Mouse (Mus musculus) kidney, adult 11 months (tissue): Measurements from ENCODE around the gene B3galnt2.
"Not testable (repeated sequence)": the region's sequence is repeated elsewhere in the genome, so short reads cannot be mapped to it uniquely, and the experiment has no call there.

Experiments
- DNase-seq: peaks from one replicate; pipeline ENCODE4 v3.0.0; 2022

Gene B3galnt2

DNA sequence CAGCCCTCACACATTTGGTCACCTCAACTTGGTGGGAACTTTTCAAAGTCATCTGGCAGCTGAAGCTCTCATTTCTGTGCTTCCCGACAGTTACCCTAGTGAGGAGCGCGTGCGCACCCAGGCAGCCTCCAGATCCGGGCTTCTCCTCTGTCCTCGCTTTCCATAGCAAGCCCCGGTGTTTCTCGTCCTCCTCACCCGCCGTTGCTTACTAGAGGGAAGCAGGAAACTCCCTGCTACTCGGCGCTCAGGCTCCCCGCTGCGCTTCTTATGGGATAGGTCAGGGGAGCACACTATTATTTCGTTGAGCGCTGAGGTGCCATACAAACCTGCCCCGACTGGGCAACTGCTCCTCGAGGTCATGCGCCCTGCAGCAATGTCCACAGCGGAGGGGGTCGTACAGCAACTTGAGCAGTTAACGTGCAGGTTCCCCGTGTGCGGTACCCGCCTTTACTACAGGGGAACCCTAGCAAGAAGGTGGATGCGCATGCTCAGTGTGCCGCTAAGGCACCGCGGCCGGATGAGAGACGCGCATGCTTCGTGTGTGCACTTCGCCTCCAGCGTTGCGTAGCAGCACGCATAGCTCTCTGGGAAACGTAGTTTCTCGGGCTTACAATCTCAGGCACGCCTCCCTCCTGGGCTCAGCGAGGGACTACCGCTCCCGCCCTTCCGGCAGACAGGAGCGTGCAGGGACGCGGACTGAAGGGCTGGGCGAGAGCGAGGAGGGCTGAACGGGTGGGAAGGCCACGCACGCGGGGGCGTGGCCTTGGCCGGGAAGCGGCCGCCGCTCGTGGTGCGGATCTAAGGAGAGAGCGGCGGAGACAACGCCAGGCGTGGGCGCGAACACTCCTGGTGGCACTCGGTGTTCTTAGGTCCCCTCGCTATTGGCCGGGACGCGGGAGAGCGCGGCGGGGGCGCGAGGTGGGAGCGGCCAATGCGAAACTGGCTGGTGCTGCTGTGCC, at the start of gene B3galnt2:
B3galnt2 (plus strand) TSS at position 596 of the 959 bp plus-strand sequence.
- DNase-seq = peak; percentile 99

DNA sequence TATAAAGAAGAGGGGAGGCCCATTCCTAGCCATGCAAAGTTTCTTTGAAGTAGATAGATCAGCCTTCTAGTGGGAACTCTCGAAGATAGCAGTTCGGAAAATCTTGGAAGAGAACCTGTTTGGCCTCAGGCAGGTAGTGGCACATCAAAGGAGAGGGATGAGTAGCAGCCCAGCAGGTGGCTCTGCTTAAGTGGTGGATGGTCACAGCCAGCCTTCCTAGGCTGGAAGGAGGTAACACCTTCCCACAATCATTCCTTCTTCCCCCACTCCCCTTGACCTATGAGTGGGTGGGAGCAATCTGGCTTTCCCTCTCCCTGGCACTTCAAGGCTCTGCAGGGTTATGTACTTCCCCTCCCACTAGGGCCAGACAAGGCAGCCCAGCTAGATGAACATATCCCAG, 42.9 kb upstream of the B3galnt2 start:
- DNase-seq = no peak

DNA sequence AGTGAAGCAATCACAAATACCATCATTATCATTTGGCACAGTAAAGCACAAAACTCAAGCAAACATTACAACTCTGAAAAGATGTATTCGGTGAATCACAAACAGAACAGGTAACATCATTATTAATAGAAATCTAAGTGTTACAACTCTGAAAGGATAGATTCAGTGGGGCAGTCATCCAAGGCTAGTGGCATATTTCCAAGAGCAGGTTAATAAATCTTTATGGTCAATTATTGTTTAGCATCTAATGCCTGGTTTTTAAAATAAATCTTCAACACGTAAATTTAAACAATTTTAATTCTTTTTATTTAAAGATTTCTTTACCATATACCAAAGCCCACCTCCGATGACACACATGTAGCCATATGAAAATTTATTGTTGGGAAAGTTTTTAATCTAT, 34.9 kb upstream of the B3galnt2 start:
- DNase-seq = no peak

DNA sequence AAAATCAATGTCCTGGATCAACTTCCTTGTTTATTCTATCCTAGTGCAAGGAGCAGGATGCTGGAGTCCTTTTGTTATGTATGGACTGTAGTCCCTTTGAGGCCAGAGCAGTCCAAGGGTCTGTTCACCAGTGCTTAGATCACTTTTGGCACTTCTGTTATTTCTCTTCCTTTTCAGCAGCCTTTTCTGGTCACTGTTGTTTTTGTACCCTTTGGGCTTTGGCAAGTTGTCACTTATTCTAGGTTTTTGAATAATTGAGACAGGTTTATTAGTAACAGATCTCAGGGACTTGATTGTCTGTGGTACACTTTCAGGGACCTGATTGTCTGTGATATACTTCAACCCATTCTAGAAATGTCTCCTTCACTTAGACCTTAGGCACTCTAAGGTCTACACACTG, 31.7 kb upstream of the B3galnt2 start:
- DNase-seq = no peak

DNA sequence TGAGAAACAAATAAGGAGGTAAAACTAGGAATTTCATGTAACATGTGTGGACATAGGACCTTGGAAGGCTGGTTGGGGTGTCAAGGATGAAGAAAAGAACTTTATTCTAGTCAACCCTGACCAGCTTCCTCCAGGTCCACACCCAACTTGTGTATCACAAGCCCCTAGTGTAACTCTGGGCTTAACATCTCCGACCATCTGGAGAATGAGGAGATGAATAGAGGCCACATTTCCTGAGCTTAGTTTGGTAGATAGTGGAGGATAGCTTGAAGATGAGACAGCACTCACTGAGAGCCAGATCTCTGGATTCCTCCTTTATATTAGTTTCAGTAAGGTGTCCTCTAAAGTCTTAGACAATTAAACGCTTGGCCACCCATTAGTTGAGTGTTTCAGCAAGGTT, 24.3 kb upstream of the B3galnt2 start:
- no peak for DNase-seq

DNA sequence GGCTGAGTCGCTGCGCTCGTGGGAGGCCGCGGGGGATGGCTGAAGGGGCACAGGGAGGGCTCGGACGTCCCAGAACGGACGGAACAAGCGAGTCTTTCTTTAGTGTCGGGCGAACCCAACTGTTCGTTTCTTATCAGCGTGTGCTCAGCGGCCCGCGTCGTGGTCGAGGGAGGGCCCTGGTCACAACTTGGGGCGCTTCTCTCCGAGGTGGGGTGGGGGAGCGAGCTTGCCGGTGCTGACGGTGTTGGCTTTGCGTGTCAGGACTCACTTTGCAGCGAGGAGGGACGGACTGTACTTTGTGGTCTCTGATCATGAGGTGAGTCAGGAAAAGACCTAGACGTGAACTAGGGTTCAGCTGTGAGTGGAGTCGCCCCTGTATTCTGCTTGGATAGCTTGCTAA, 662 bp downstream of the B3galnt2 start:
- no peak for DNase-seq

DNA sequence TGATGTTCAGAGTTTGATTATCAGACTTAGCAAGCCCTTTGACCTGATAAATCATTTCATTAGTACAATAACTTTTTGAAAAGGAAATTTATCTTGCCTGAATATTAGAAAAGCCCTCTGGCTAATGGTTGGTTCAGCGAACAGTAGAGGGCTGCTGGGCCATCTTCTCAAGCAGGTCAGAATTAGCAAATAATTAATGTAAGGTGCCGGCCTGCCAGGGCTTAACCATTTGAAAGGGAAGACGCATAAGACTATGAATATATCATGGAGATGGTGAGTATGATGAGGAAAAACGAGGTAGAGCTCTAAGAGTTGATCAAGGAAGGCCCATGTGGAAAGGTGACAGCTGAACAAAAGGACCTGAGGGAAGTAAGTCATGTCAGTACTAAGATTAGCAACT, 2.4 kb downstream of the B3galnt2 start:
- peak; percentile 12 for DNase-seq

DNA sequence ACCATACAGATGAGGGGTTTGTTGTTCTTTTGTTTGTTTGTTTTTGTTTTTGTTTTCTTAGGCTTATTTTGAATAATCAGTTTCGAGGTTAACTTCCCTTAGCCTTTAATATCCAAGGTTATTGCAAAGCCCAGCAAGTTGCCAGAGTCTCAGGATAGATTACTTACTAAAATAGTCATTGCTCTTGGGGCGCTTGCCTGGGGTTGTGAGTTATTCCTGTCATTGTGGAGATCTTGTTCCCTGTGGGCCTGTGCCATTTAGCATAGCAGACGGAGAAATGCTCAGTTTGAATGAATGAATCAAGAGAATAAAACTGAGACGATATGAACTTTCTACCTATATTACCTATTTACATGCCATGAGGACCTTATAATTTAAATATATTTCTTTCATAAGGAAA, 5.9 kb downstream of the B3galnt2 start:
- no peak for DNase-seq

DNA sequence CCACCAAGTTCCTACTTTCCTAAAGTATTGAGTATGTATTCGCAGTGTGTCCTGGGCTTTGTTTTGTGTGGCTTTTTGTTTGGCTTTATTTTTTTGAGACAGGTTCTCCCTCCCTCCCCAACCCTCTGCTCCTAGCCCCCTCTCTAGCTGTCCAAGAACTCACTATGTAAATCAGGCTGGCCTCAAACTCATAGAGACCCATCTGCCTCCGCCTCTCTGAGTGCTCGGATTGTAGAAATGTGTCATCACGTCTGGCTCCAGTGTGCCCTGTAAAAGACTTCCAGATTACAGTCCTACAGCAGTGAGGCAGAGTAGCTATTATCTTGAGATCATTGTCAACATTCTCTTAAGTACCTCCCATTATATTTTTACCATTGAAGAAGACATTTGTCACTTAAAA, 6.8 kb downstream of the B3galnt2 start:
- no peak for DNase-seq

DNA sequence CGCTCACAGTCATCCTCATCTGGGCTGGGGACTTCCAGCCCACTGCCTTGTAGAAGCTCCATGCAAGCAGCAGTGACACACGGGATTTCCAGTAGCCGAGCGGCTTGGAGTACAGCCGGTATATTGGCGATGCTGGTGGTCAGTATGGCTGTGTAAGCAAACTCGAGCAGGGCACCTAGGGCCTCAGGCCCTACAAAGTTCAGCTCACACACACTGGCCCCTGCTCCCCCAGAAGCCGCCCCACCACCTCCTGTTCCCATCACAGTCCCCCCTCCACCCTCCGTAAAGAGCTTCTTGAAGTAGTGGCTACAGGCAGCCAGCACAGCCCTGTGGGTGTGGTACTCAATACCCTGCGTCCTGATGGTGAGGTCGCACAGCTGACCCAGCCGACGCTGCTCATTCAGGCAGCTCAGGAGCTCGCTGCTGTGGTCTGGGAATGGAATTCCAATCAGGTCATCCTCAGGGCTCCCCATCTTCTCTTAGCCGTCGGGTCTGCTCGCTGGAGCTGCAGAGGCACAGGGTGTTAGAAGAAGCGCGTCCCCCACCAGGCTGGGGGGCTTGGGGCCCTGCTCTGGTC, 11.2 kb downstream of the B3galnt2 start:
- DNase-seq = no peak

DNA sequence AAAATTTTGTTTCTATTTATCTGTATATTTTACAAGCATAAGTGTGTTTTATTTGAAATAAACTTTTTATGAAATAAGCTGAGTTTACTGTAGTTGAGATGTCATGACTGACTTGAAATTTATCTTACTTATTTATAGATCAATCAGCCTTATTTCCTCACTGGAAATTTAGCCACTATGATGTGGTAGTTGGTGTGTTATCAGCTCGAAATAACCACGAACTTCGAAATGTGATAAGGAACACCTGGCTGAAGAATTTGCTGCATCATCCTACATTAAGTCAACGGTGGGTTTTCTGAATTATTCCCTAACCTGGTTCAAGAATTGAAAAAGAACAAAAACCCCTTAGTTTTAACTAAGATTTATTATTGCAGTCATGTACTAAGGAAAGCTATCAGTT, 11.9 kb downstream of the B3galnt2 start:
- DNase-seq = no peak

DNA sequence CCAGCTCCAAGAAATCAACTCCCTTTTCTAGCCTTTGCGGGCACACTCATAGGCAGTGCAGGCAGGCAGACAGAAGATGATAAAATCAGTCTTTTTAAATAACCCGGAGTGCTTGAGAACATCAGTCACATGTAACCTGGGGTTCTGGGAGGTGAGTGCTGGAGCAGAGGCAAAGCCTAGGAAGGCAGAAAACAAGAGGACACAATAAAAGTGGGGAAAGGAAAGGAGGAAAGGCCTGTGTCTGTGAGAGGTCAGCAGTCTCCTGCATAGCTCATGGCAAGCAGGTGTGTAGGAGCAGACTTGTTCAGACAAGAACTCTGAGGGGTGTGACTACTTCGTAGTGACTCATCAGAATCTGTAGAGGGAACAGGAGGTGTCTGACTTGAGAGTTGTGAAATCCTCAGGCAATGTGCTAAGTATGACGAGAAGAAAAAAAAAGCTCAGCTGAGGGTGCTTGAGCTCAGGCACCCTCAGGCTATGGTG, 14.4 kb downstream of the B3galnt2 start:
- no peak for DNase-seq

DNA sequence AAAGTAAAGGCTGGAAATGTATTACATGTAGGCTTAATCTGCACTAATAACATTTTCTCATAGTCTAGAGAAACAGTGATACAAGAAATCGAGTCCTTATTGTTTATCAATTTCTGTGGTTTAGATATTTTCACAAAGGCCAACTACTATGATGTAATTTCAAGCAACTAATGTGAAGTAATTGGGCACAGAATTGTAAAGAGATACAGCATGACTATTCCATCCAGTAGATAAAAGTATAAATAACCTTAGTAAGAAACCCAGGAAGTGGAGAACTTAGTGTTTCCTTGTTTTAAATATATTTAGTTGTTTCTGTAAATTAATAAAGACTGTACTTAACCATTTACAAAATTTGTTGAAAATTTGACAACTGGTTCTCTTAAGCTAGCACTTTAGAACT, 15.5 kb downstream of the B3galnt2 start:
- DNase-seq = no peak

DNA sequence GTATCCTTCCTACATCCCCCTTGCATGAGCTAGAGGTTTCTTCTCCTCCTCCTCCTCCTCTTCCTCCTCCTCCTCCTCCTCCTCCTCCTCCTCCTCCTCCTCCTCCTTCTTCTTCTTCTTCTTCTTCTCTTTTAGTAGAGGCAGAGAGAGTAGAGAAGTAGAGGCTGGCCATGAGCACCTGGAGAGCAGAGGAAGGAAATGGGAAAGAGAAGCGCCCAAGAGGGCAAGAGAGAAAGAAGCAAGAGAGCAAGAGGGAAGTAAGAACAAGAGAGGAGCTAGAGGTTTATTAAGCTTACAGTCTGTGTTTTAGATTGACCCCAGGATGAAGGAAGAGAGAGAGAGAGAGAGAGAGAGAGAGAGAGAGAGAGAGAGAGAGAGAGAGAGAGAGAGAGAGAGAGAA, 27.6 kb downstream of the B3galnt2 start:
- DNase-seq = not testable (repeated sequence)

DNA sequence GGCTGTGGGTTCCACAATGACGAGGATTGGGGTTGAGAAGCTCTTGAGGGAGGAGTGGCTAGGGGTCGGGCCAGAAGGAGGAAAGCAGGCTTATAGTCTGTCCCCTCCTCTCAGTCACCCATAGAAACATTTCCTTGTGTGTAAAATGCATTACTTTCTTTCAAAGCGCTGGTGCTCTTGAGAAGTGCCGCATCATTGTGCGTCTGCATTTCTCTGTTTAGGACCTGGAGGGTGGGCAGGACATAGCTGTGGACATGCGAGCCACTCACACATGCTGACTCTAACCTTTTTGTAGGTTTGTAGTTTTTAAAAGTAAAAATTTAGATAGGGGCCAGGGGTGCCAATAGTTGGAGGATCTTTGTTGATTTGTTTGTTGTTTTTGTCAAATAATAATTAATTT, 29.3 kb downstream of the B3galnt2 start:
- no peak for DNase-seq

DNA sequence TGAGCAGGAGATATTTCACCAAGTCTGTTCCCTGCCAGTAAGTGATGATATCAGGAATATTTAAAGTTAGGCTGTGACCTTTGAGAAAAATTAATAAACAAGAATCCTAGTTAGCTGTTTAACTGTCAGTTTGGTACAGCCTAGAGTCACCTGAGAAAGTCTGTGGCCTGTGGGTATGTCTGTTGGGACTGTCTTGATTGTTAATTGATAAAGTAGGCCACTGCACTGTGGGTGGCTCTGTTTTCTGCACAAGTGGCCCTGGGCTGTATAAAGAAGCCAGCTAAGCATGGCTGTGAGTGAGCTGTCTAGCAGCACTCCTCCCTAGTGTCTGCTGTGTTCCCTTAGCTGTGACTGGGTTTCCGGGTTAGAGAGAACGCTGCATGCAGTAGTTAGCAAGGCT, 34.9 kb downstream of the B3galnt2 start:
- no peak for DNase-seq

DNA sequence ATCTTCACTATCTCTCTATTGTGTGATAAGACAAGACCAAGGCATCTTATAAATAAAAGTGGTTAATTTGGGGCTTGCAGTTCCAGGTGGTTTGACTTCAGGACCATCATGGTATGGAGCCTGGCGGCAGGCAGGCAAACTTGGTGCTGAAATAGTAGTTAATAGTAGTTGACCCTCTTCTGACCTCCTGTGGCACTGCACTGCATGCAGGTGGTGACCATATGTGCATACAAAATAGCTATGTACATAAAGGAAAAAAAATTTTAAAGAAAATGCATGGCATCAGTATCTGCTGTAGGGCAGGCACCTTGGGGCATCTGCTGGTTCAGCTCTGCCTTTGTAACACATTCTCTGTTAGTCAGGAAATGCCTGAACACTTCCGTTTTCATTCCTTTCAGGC, 36.1 kb downstream of the B3galnt2 start:
- DNase-seq = no peak

DNA sequence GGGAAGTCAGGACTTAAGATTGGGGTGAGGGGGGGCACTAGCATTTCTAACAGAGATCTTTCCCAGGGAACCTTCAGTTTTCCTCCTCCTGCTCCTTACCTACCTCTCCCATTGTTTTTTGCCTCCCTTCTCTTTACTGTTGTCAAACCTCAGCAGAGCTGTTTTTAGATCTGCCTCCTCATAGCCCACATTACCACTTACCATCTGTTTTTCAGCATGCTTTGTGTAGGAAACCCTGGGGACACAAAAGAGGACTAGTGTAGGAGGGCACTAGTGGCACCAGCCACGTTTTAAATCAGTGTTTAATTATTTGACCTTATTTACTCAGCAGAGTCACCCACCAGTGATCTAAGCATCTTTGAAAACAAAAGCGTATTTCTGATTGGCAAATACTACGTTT, 38.8 kb downstream of the B3galnt2 start:
- no peak for DNase-seq

DNA sequence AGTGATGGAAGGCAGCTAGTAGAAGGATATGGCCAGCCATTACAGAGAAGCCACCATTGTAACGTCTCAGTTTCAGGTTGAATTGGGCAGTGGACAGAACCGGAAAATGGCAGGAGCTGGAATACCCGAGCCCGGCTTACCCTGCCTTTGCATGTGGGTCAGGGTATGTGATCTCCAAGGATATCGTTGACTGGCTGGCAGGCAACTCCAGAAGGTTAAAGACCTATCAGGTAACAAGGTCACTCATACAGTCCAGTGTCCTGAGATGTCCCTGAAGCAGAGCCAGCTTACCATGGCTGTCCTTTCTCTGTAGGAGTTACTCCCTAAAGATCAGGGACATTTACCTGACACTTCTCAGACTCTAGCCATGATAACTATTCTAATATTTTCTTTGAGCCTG, 40.8 kb downstream of the B3galnt2 start:
- DNase-seq = no peak

DNA sequence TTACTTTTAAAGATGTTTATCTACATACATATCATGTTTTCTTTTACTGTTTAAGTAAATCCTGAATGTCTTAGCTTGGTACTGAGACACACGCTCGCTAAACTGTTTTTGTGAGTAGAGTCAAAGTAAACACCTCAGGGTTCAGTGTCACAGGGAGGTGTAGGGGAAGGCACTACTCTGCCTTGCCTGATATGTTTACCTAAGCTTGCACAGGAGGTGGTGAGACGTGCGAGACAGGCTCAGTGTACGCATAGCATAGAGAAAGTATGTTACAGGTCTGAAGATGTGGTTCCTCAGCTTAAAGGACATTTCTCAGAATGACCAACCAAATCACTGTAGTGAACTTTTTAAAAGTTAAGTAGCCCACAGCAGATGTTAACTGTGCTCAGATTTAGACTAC, 43.2 kb downstream of the B3galnt2 start:
- DNase-seq = no peak

DNA sequence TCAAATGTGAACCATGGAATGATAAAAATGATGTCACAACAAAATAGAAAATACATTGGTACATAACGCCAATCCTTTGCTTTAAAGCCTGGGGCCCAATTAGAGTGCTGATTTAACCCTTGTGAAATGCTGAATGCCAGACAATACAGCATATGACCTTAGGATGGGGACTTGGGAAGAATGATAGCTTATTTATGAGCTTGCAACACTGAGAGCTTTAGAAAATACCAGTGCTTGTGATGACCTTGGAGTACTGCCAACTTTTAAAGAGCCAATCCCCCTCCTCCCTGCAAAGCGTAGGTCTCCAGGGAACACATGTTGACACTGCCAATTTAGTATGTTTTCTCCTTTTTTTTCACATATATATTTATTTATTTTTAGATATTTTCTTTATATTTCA, 48.4 kb downstream of the B3galnt2 start:
- DNase-seq = no peak

DNA sequence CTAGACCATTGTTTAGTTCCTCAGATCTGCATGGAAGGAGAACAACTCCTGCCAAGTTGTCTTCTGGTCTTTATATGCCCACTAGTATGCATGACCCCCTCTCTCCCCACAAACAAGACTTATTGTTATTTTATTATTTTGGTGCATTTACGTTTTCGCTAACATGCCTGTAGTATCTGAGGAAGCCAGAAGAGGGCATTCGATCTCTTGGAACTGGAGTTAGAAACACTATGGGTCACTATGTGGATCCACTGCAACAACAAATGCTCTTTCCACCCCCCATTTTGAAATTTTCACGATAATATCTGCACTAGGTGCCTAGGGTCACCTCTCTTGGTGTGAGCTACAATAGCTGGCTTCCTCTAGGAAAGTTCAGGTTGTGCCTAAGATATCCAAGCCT, 49.8 kb downstream of the B3galnt2 start:
- DNase-seq = no peak

DNA sequence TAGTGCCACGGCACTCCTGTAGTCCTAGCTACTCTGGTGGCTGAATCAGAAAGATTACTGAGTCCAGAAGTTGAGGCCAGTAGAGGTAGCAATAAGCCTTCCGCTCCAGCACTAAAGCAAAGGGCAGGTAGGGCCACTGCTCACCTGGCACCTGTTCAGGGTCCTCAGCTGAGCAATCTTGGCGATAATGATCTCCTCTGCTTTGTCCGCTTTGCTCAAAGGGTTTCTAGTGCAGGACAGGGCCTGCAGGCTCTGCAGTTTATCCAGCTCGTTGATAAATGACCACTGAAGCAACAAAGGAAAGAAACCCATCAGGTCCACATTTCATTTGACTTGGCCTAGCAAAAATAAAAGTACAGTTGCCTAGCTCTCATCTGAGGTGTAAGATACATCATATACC, 50.7 kb downstream of the B3galnt2 start:
- no peak for DNase-seq

DNA sequence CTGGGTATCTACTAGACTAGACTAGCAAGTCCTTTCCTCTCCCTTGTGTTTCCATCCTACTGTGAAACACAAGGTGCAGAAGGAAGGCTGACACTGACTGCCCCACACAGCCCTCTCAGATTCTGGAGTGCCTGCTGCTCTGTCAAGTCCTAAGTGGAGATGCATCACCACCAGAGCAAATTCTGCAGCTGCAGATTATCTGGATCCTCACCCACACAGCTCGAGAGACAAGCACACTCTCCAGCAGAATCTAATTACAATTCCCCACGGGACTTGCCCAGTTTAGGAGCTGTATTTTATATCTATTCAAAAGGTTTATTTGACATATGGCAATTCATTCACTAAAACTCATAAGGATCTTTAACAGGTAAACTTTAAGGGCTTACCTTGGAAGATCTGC, 51.8 kb downstream of the B3galnt2 start:
- no peak for DNase-seq
